Mouse (Mus musculus) spleen, postnatal 10 days (tissue): ENCODE data around the gene Apaf1.

Experiments
- DNase-seq, 2 experiments: peaks; one replicate each; pipeline ENCODE4 v3.0.0; 2021 to 2022; ENCODE audit warnings: low spot score in 2 of 2

Gene Apaf1

DNA sequence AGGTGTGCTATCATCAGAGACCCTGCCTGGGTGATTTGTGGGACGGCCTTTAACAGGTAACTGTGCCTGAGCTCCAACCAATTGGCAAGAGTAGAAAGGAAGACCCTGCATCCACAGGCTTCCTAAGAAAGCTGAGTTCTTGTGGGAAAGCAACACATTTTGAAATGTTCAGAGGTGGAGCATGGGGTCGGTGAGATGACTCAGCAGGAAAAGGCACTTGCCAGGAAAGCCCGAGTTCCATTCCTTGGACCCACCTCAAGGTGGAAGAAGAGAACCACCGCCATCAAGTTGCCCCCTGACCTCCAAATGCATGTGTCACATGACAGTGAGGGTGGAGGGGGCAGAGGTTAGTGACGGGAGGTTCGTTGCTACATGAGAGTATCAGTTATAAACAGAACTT lies 108.1 kb downstream of the Apaf1 start:
- DNase-seq, result no peak

DNA sequence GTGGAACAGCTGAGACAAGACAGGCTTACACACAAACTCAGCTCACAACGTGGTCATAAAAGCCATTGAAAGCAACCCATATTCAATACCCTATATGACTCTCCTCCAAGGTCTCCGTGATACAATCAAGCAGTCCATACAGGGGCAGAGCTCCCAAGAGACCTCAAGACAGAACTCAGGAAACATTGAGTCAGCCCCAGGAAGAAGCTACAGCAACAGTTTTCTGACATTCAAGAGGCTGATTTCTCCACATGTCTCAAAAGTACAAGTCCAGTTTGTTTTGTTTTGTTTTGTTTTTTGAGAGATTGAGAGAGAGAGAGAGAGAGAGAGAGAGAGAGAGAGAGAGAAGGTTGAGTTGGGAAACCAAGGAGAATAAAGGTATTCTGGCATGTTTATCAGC lies 108.5 kb downstream of the Apaf1 start:
- DNase-seq, result no peak

DNA sequence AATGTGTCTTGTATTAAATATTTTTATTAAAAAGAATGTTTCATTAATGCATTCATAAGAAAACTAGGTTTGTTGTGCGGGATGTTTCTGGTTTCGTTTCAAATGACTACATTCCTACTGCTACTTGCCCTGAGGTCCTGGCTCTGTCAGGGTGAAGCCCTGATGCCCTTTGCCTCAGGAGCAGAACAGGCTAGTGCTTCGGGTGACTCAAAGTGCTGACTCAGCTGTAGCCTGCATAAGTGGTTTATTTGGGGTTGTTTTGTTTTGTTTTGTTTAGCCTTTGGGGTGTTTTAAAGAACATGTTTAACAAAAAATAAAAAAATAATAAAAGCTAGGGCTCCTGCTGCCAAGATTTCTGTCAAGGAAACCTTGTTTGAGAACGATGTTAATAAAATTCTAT lies 112.0 kb downstream of the Apaf1 start:
- DNase-seq, result no peak

DNA sequence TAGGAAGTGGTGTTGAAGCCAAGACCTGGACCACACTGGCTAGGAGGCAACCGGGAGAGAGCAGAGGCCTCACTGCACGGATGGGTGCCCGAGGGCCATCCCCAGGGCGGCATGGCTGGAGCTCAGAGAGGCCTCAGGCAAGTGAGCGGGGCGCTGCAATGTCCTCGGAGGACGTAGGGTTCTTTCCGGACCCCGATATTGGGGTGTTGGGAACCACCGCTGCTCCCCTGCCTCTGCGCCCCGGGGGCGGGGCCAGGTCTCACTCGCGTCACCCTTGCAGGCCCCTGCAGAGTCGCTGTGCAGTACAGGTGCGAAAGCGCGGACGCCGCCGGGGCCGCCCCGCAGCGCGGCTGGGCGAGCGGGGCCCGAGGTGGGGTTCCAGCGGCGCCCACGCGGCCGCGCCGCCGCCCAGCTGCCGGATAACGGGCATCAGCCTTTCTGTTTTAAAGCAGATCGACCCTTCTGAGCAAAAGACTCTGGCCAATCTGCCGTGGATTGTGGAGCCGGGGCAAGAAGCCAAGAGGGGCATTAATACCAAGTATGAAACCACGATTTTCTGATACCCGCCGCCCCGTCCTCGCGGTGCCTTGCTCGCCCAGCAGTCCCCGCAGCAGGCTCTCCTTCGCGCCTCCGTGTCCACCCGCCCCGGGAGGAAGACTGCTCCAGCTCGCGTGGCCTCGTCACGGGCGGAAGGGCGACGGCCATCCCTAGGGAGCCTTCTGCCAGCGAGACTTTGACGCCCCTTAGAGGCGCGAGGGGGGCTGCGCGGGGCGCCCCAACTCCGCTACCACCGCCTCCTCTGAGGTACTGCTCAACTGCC lies 113.0 kb downstream of the Apaf1 start:
- peak; percentile 6 to 36 for DNase-seq

DNA sequence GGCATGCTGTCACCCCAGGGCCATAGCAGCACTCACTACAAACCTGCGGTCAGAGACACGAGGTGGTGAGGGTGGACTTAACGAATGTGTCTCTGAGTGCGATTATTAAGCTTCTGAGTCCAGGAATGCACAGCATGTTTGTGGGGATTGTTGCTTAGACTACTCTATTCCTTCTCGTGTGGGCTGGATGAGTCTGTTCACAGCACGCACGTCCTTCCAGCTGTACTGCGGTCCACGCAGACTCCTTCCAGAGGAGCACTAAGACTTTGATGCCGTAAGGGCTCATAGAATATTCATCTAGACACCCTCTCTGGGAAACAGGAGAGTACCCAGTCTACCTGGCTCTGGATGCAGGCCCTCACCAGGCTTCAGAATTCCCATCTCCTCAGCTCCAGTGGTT lies 114.3 kb downstream of the Apaf1 start:
- no peak for DNase-seq

DNA sequence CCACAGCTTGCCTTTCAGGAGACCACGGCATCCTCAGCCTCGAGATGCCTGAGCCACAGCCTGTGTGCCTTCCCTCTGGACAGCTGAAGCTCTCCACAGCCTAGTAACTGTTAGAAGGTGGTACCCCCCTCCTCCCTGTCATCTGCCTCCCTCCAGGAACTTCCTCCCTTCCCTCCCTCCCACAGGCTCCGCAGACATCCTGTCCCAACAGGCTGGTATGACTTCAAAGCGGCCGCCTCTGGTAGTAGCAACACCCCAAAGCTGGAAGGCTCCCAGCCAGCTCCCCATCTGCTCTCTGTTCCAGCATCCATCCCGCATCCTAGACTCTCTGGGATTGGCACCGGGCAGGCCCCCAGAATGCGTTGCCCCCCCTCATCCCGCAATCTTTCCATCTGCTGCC lies 115.7 kb downstream of the Apaf1 start:
- no peak for DNase-seq

DNA sequence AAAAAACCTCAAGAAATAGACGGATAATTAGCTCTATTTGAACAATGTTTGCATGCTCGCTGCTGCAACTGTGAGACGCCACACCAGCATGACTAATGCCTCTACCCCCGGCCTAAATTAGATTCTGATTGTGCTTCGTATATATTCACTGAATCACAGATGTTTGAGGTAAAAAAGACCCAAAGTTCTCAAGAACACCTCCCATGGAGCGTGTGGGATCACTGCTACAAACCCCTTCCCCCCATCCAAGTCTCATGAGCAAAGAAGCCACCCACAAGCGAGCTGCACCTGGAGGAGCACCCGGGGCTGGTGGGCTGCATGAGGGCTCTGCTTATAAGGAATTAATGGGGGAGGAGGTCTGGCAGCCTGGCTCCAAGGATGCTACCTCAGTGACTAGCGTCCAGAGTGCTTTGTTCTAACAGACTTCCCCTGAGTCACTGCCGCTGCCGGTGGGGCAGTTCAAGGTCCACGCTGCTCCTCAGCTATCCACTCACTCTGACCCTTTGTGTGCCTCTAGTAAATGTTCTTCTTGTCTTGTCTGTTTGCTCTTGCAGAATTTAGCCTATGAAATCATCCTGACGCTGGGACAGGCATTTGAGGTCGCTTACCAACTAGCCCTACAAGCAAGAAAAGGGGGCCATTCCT lies 116.8 kb downstream of the Apaf1 start:
- no peak for DNase-seq

DNA sequence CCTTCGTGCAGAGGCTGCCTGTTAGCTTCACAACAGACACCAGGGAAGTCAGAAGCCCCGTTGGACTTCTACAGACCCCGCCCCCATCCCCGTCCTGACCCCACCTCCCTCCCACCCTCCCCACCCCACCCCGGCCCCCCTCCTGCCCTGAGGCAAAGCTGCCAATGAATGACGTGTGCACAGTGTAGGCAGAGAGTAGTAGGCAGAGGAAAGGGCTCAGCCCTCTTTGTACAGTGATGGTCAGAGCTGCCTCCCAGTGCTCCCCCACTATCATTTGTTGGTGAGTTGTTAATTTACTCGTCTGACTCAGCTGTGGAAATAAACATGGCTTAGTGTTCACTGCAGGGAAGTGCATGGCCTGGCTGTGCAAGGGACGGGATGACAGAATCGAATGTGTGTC lies 118.1 kb downstream of the Apaf1 start:
- no peak for DNase-seq

DNA sequence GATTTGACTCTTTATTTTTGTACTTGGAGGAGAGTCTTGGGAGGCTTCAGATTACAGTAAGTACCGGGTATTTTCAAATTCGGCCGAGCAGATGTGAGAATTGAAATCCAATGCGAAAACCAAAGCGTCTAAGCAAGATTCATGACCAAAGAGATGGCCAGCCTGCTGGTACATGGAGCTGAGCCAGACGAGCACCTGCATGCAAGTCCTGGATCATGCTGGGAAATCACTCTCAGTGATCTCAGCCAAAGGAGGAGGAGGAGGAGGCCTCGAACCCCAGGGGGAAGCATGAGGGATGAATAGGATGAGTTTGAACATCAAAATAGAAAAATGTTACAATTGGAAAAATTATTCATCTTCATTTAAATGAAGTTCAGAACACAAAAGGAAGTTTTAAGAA lies 122.2 kb downstream of the Apaf1 start:
- no peak for DNase-seq

DNA sequence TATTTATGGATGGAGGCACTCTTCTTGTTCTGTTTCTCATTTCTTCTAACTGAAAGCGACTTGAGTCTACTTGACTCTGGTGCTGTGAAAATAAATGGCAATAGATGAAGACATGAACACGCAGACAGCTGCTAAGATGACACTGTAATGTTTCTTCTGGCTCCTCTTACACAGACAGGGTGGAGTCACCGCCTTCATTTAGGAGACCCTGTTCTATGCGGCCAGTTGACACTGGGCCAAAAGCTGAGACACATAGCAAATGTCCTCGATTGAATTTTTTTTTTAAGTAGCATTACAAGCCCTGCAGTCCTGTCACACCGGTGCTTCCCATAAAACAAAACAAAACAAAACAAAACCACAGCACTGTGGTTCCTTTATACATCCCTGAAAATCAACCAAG lies 128.7 kb downstream of the Apaf1 start:
- no peak for DNase-seq

DNA sequence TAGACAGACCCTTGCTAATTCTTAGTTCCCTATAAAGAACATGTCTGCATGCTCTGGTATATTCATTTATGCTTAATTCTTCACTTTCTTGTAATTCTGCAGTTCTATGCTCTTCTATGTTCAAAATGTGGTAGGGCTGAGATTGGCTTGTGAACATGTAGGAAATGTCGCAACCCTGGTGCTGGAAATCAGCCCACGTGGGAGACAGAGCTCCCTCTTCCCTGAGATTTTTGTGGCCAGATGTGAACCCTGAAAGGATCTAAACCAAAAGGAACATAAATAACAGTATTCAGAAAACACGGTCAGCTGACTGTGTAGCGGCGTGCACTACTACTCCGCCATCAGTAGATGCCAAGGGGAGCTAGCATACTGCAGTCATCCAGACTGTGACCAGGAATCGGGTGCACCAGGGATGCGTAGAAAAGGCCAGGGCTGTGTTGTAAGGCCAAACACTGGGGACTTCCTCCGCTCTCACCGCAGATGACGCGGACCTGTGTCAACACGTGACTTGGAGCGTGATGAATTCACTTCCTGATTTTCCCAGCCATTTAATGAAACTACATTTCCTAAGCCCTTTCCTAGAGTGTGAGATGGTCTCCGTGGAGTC lies 129.4 kb downstream of the Apaf1 start:
- DNase-seq, result no peak

DNA sequence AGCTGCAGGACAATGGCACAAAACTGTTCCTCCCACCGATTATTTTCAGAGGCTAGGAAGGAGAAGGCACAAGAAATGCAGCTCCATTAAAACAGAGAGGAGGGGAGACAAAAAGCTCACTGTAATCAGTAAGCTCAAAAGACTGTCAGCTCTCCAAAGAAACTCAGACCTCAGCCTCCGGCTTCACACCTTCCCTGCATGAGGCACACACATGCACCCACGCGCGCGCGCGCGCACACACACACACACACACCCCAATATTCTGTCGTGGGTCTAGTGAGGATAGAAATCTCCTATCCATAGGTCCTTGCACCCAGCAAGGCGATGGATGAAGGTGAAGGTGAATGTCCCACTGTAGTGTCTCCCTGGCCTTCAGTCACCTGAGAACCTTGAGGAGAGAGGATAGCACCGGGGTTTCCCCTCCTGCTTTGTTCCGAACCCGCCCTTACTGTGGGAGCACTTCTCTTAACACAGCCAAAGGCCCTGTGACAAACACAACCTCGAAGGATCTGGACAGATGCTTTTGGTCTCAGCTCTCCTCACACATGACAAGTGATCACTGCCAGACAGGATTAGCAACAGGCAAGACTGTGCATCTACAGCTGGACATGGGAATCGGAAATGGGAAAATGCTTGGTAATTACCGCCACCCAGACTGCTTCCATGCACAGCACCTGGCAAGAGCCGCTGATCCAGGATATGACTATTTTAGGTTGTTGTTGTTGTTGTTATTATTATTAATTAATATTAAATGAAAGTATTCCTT lies 134.8 kb downstream of the Apaf1 start:
- DNase-seq, result no peak

DNA sequence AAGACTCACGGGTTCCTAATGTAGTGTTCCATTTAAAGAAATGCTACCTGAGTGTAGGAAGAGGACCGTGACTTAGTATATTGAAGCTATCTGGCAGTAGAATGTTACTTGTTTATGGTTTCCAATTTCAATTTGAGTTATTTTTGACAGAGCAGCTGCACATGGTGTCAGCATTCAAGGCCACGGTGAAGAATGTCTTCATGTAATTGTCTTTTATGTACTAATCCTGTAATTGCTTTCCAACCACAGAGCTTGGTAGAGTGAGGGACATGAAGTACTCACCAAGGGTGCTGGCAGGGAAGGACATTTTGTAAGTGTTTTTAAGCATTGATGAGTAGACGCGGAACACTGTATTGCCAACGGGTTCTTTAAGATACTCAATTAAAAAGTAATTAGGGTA lies 135.5 kb downstream of the Apaf1 start:
- DNase-seq, result no peak

DNA sequence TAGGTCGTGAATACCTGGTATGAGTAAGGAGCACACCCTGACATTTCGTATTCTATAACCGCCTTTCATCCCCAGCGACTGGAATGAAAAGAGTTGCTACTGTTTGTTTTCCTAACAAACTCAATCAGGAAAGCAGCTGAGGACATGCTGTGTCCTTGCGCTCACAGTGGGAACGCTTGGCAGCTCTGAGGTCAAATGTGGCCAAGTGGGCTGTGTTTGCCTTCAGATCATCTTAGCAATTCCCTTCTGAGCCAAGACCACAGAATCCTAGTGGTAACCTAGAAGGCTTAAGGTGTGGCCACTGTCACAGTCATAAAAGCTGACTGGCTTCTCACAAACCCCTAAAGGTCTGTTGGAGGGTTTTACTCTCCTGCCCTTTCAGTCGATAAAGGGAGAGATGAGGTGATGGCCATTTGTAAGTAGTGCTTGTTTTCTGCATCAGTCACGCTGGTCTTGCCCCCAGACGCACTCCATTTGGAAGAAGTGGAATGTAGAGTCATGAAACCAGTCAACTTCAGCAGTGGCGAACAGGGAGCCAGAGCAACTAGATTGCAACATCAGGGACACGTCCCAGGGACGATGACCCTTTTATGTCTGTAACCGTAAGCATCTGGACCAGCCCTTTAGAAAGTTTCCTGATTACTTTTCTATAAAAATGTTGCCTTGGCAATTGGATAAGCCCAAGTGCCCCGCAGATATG lies 140.4 kb downstream of the Apaf1 start:
- DNase-seq, result no peak

DNA sequence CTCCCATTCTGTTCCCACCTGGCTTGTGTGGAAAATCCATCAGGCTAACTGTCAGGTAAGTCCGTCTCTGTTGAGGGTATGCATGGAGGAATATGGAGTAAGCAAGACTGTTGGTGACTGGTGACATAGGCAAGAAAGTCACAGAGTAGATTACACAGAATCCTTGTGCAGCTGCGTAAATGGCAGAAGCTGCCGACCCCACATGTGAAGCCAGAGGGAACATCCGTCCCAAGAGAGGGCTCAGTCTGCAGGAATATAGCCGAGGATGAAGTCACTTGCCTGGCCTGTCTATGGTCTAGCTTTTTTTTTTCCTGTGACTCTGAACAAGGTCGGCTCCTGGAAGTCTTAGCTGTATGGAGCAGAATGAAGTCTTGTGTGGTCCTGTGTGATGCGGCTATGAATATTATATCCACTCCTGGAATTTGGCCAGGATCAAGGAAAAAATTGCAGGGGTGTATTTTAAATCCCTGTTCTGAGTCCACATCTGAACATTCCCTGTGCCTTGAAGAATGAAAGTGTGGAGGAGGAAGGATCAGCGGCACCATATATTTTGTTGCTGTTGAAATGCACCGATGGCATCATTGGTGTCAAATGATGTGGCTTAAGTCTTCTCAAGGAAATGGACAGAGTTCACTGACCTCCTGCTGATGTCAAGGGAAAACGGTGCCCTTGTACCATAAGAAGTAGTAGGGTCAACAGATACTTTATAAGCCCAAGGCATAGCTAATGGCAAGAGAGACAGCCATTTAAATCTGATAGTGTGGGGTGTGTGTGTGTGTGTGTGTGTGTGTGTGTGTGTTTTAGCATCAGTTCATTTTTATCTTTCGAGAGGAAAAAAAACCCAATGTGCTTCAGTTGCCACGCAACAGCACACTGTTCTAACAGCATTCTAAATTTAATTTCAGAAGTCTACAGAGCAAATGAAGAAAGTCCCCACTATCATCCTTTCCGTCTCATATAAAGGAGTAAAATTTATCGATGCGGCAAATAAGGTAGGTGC lies 141.7 kb downstream of the Apaf1 start:
- DNase-seq, result no peak
